Mouse (Mus musculus): ENCODE measurements around the gene Psmg3. TPM values are rescaled to one million over a fixed set of nuclear protein-coding genes. Genes with fewer than 3 reads are reported as not detected.
A peak's percentile ranks its signal among the peaks of the same experiment; 100 is the strongest.

Gene Psmg3
- polyA plus RNA-seq, 1 experiment from 2014 or later: 70.3 TPM

DNA sequence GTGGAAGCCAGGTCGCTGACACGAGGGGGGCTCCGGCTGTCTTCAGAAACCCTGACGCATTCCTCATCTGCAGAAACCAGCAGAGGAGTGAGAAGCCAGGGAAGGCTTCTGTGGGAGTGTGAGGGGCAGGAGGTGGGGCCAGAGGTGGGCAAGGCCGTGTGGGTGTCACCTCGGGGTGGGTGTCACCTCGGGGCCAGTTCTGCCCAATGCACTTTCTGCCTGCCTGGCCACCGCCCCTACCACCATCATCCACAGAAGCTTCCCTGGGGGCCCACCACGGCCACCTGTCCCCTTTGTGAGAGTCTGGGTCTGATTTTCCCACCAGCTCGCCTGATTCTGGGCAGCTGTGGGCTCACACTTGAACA lies 13.6 kb downstream of the Psmg3 start:
- Histone ChIP-seq H3K9me3 (no peaks in the 10 kb centered on the region), H3K27me3 (peaks cover 40% of the 10 kb centered on the region), H3K27ac (replicated peaks) (no peak overlapping the region), H3K4me1 (replicated peaks) (no peaks in the 10 kb centered on the region), H3K4me3 (no peak overlapping the region), H3K9ac (no peak overlapping the region), H3K4me2 (no peak overlapping the region), H3K36me3 (no peaks in the 10 kb centered on the region)
- ATAC-seq (ENCODE audit: low read depth): no peak
- WGBS: 37% methylated on average over 10 of the region's 10 CpGs

DNA sequence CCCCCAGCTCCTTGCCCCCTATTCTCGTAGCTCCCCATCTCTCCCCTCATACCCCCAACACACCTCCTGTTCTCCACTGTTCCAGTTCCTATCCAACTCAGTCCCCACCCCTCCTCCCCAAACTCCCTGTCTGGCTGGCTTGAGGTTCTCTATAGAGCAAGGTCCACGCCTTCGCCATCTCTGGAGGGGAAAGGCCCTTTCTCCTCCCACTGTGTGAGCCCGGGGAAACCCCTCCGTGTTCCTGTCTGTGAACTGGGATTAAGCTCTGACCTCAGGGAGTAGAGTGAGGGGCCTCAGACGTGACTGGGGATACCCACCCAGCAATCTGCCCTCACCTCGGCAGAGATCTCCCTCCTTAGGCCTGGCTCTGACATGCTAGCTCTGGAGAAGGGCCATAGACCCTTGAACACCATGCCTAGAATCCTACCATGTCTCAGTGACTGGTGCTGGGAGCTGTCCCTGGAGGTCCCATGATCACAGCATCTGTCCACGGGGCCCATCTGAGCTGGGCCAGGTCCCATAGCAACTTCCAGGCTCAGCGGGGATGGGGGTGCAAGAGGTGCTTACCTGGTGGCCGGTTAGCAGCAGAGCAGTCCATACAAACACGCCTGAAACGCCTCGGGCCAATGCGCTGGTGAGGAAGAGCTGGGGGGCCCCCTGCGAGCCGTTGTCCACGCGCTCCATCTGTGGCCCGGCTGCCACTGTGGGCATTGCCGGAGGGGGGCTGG lies 14.1 kb downstream of the Psmg3 start:
- no peak for ATAC-seq (ENCODE audit: low read depth)
- H3K4me2 ChIP-seq: no peak overlapping the region
- no peak overlapping the region for H3K27ac ChIP-seq (replicated peaks)
- H3K27me3 ChIP-seq: peaks cover 40% of the 10 kb centered on the region
- H3K4me3 ChIP-seq: no peak overlapping the region
- H3K9ac ChIP-seq: no peak overlapping the region
- 74% methylated on average over 20 of the region's 20 CpGs for WGBS
- H3K4me1 ChIP-seq (replicated peaks): no peaks in the 10 kb centered on the region
- H3K36me3 ChIP-seq: no peaks in the 10 kb centered on the region
- H3K9me3 ChIP-seq: no peaks in the 10 kb centered on the region

DNA sequence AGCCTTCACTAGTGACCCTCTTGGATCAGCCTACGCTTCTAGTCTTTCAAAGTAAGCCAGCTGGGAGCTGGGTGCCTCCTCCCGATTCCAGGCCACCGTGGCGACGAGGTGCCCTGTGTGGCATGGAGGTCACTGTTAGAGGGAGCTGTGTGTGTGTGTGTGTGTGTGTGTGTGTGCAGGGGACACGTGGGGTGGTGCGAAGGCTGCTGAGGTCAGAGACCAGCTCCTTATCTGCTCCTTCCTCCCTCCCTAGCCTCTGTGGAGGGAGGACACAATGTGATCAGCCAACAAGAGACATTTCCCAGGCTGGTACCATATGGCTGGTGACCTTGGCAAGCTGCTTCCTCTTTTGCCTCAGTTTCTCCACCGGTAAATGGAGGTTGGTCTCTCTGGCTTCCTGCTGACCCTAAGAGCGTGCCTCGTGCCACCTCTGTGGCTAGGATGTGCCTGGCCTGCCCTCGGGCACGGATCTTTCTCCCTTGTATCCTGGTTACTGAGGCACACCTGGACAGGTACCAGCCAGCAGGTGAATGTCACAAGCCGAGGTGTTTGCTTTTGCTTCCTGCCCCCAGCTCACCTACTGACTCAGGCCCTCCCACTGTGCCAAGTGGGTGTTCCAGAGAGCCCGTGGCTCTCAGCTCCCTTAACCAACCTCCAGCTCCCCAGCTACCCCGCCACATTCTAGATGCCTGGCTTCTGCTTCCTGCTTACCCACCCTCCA lies 14.8 kb downstream of the Psmg3 start:
- Histone ChIP-seq H3K36me3 (no peaks in the 10 kb centered on the region), H3K4me2 (no peak overlapping the region), H3K27ac (replicated peaks) (no peak overlapping the region), H3K4me3 (no peak overlapping the region), H3K9me3 (no peaks in the 10 kb centered on the region), H3K27me3 (peaks cover 40% of the 10 kb centered on the region), H3K9ac (no peak overlapping the region), H3K4me1 (replicated peaks) (no peaks in the 10 kb centered on the region)
- WGBS: 79% methylated on average over 15 of the region's 15 CpGs
- no peak for ATAC-seq (ENCODE audit: low read depth)

DNA sequence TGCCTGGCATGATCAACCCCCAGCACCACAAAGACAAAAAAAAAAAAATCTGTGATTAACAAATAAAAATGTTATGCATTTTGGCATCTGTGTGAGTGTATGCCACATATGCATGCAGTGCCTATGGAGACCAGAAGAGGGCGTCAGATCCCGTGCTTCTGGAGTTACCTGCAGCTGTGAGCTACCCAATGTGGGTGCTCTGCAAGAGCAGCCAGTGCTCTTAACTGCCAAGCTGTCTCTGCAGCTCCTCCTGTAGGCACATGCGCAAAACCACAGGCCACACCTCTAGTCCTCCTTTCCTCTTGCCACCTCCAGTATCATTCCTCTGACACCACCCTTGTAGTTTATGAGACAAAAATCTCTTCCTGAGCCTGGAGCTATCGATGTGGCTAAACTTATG lies 17.3 kb downstream of the Psmg3 start:
- H3K27ac ChIP-seq (replicated peaks): no peak overlapping the region
- ATAC-seq (ENCODE audit: low read depth): no peak
- no peak overlapping the region for H3K9ac ChIP-seq
- peaks cover 1% of the 10 kb centered on the region; the same call in 1 of the 2 replicates for H3K4me1 ChIP-seq (replicated peaks)
- peaks cover 23% of the 10 kb centered on the region for H3K27me3 ChIP-seq
- no peak overlapping the region for H3K4me2 ChIP-seq
- no peaks in the 10 kb centered on the region for H3K36me3 ChIP-seq
- 51% methylated on average over 4 of the region's 4 CpGs for WGBS
- H3K4me3 ChIP-seq: no peak overlapping the region
- no peaks in the 10 kb centered on the region for H3K9me3 ChIP-seq

DNA sequence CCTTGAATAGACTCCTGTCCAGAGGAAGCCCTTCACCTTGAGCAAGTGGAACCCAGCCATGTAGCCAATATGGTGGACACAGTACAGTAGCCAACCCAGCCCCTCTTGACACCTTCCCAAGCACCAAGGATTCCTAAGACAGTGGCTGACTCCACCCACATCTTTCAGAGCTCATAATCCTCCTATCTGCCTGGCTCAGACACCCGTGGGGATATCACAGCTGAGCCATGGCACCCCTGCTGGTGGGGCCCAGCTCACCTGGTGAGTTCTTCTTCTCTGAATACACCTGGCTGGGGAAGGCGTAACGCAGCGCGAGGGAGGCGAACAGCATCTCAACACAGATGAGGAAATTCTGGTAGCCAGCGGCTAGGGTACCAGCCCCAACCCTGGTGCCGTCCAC lies 20.8 kb downstream of the Psmg3 start:
- Histone ChIP-seq H3K4me1 (replicated peaks) (peaks cover 12% of the 10 kb centered on the region), H3K9me3 (no peaks in the 10 kb centered on the region), H3K4me3 (no peak overlapping the region), H3K36me3 (peaks cover 6% of the 10 kb centered on the region), H3K27me3 (no peaks in the 10 kb centered on the region; the same call in 1 of the 2 replicates), H3K4me2 (no peak overlapping the region), H3K27ac (replicated peaks) (no peak overlapping the region), H3K9ac (no peak overlapping the region)
- WGBS: 91% methylated on average over 8 of the region's 8 CpGs
- ATAC-seq (ENCODE audit: low read depth): no peak

DNA sequence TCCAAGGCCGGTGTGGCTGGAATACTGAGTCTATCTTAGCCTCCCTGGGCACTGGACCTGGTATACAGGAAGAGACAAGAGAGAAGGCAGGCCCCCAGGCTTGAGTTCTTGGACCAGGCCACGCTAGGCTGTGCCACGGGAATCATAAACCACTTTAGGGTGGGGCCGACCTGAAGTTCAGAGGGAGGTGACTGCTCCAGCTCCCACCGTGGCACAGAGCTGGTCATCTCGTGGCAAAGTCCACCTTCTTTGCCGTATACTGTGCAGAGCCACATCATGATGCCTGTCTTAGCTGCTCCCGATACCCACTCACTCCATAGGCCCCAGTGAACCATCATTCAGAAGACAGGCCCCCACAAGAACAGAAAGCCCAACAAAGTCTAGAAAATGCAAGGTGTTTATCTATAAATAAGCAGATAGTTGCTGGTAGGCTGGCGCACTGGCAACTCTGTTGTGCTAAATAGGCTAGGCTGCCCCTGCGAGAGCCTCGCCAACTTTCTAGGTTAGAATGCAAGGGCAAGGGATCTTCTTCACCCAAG lies 22.0 kb downstream of the Psmg3 start:
- ATAC-seq (ENCODE audit: low read depth): no peak
- WGBS: 87% methylated on average over 11 of the region's 11 CpGs

DNA sequence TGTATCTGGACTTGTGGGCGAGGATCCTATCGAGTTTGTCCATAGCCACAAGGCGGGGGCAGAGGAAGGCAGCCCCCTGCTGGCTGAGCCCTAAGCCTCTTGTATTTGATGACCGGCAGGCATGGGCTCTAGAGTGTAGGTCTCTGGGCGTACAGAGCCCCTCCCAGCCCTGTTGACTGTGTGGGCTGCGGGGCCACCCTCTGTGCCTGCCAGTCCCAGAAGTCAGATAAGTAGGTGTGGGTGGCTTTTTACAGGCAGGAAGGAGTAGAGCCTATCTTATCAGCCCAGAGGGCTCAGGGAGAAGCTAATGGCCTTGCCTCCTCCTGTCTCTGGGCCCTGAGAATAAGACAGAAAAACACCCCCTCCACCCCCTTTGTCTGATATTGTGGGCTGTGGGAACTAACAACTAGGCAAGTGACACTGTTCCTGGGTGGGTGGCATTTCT lies 22.6 kb downstream of the Psmg3 start:
- 7% methylated on average over 6 of the region's 6 CpGs for WGBS
- H3K9me3 ChIP-seq: no peaks in the 10 kb centered on the region
- no peak overlapping the region for H3K4me3 ChIP-seq
- peak overlapping the region; percentile 27 for H3K4me2 ChIP-seq
- no peak overlapping the region for H3K27ac ChIP-seq (replicated peaks)
- H3K9ac ChIP-seq: no peak overlapping the region
- no peak for ATAC-seq (ENCODE audit: low read depth)
- H3K36me3 ChIP-seq: peaks cover 21% of the 10 kb centered on the region
- H3K27me3 ChIP-seq: no peaks in the 10 kb centered on the region; the same call in 1 of the 2 replicates
- peaks cover 18% of the 10 kb centered on the region for H3K4me1 ChIP-seq (replicated peaks)

More for the DNA sequence above, 22.0 kb downstream of the Psmg3 start:
- Histone ChIP-seq H3K27ac (replicated peaks) (no peak overlapping the region), H3K36me3 (peaks cover 19% of the 10 kb centered on the region), H3K4me1 (replicated peaks) (peaks cover 13% of the 10 kb centered on the region), H3K4me2 (no peak overlapping the region), H3K4me3 (no peak overlapping the region), H3K9me3 (no peaks in the 10 kb centered on the region), H3K9ac (no peak overlapping the region), H3K27me3 (no peaks in the 10 kb centered on the region; the same call in 1 of the 2 replicates)

DNA sequence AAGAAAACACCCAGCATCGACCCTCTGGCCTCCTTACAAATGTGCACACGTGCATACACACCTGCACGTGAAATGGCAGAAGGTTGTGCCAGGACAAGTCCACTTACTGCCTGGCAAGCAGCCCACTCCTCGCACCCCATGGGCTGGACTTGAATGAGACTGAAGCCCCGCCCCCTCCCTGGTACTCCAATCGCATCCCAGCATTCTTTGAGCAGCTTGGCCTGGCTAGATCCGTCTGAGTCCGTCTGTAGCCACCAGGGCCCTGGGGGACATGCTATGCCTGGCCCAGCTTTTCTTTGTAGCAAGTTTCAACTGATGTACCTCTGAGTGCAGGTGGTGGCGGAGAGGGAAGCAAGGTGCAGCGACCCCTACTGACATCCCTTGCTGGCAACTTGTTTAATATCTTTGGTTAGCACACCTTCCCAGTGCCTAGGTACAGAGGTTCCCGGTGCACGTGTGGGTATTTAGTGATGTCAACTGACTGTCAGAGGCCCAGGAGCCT lies 23.0 kb downstream of the Psmg3 start:
- 10% methylated on average over 12 of the region's 12 CpGs for WGBS
- Histone ChIP-seq H3K9ac (no peak overlapping the region), H3K27me3 (no peaks in the 10 kb centered on the region; the same call in 1 of the 2 replicates), H3K4me2 (peak overlapping the region; percentile 27), H3K4me3 (no peak overlapping the region), H3K9me3 (no peaks in the 10 kb centered on the region), H3K4me1 (replicated peaks) (peaks cover 23% of the 10 kb centered on the region), H3K36me3 (peaks cover 21% of the 10 kb centered on the region), H3K27ac (replicated peaks) (no peak overlapping the region)
- peak; percentile 63 for ATAC-seq (ENCODE audit: low read depth)

DNA sequence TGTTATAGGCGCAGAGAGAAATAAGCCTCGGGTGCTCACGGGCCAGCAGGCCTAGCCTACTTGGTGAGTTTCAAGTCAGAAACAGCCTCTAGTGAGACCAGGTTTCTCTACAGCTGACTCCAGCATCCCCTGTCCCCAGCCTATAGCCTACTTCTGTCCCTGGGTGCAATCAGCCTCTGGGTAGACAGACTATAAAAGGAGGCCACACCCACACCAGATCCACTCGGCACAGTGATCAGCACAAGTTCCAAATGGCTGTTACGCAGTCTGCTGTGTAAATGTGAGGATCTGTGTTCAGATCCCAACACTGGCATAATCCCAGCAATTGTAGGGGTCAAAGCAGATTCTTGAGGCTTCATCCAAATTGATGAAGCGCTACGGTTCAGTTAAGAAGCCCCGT lies 23.5 kb downstream of the Psmg3 start:
- WGBS: 69% methylated on average over 8 of the region's 8 CpGs
- Histone ChIP-seq H3K27ac (replicated peaks) (no peak overlapping the region), H3K27me3 (no peaks in the 10 kb centered on the region; the same call in 1 of the 2 replicates), H3K9me3 (no peaks in the 10 kb centered on the region), H3K4me3 (no peak overlapping the region), H3K36me3 (peaks cover 21% of the 10 kb centered on the region), H3K9ac (no peak overlapping the region), H3K4me2 (peak overlapping the region; percentile 27; the same call in 1 of the 2 replicates), H3K4me1 (replicated peaks) (peaks cover 27% of the 10 kb centered on the region)
- no peak for ATAC-seq (ENCODE audit: low read depth)

DNA sequence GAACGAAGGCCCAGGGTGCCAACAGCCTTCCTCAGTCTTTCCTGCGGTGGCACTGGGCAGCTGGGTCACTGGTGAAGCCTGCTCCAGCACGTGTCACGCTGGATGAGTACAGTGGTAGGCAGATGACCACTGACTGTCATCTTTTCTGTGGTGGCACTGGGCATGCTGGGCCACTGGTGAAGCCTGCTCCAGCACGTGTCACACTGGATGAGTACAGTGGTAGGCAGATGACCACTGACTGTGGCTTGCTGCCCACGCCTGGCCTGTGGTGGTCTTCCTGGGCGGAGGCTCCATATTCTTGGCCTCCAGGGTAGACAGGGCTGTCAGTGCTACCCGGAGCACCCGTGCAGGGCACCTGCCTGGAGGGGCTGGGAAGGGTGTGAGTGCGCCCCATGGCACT lies 24.8 kb downstream of the Psmg3 start:
- H3K27ac ChIP-seq (replicated peaks): no peak overlapping the region
- no peak for ATAC-seq (ENCODE audit: low read depth)
- H3K36me3 ChIP-seq: peaks cover 21% of the 10 kb centered on the region
- no peak overlapping the region for H3K9ac ChIP-seq
- no peaks in the 10 kb centered on the region; the same call in 1 of the 2 replicates for H3K27me3 ChIP-seq
- peaks cover 40% of the 10 kb centered on the region for H3K4me1 ChIP-seq (replicated peaks)
- 92% methylated on average over 10 of the region's 10 CpGs for WGBS
- H3K4me3 ChIP-seq: no peak overlapping the region
- H3K9me3 ChIP-seq: no peaks in the 10 kb centered on the region
- H3K4me2 ChIP-seq: no peak overlapping the region

DNA sequence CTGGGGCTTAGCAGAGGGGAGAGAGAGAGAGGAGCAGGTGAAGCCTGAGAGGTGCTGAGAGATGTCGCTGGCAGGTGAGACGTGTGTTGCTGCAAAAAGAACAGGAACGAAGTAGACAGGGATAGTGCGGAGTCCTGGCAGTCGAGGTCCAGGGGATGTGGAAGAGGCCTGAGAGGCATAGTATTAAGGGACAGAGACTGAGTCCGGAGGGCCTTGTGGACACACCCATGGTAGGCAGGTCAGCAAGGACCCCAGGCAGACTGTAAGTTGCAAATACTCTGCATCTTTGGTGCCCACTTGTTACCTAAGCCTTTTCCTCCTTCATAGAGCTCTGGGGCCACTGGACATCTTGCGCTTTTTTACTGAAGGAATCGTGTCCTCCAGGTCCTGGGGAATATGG lies 25.5 kb downstream of the Psmg3 start:
- ATAC-seq (ENCODE audit: low read depth): no peak
- Histone ChIP-seq H3K9ac (no peak overlapping the region), H3K27ac (replicated peaks) (no peak overlapping the region), H3K4me2 (no peak overlapping the region), H3K27me3 (no peaks in the 10 kb centered on the region; the same call in 1 of the 2 replicates), H3K4me1 (replicated peaks) (peaks cover 47% of the 10 kb centered on the region), H3K4me3 (no peak overlapping the region), H3K36me3 (peaks cover 21% of the 10 kb centered on the region), H3K9me3 (no peaks in the 10 kb centered on the region)
- WGBS: 97% methylated on average over 8 of the region's 8 CpGs
